Mouse (Mus musculus) spleen, embryonic (tissue): Measurements from ENCODE around the gene Lyrm9.

Source experiments
- CTCF ChIA-PET: fragments of 350-600 bp; sonication (Branson Sonifier 250); formaldehyde crosslinking; loops from one replicate; lab custom pipeline; 2022; lab: Charles Lee

The Lyrm9 gene

DNA sequence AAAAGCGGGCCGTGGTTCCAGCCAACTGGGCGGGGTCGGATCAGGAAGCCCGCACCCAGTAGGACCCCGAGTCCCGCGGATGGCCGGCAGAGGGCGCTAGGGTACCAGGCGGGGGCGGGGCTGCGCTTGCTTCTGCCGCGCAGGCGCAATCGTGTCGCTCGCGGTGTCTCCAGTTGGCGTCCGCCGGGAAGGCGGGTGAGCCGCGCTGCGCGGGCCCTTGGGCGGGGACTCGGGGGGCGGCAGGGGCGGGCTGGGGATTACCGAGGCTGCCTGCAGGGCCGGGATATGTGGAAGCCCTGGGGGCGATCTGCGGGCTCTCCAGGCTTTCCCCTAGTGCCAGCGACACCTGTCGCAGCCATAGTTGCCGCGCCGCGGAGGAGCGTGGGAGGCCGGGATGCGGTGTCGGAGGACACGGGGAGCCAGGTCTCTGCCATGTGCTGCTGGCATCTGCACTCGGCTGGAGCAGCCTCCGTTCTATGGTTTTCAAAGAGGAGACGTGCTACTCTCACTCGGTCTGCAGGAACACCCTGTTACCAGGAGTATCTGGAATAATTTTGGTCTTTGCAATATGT is at the start of gene Lyrm9:
Lyrm9 (plus strand) TSS at position 143 of the 572 bp plus-strand sequence.
- CTCF ChIA-PET: interaction anchor here (0.7 kb wide), 1 partner anchor 75 kb away, joined by 4 read pairs; no protein-coding TSS in a partner anchor

DNA sequence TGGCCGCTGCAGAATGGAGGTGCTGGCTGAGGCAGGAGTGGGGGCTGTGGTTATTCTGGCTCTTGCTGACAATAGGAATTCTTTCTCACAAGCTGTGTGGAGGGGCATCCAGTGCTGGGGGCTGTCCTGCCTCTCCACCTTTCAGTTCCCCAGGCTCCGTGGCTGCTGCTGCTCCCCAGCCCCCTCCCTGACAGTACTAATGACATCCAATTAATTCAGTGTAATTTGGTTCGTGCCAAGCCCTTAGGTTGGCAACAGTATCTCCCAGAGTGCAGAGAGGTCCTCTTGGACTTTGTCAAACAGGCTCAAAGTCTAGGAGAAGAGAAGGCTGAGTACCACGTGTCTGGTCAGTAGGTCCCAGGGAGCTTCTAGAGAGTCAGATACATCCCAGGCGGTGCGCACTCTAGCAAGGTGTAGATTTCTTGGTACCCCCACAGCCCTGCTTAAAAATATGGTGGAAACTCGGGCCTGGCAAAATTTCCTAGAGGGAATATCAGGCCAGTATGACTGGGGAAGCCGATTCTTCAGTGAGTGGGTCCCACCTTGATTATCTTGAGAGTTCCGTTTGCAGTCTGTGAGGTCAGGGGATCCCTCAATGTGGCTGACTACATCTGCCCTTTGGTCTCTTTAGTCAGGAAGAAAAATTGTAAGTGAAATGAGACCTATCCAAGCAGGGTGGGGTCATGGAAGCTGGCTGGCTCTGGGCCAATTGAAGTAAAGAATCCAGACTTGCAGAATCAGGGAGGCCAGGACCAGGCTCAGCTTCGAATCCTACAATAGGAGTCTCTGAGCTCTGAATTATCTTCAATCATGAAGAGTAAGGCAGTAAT is 48.3 kb upstream of the Lyrm9 start:
- CTCF ChIA-PET: no interaction called here

DNA sequence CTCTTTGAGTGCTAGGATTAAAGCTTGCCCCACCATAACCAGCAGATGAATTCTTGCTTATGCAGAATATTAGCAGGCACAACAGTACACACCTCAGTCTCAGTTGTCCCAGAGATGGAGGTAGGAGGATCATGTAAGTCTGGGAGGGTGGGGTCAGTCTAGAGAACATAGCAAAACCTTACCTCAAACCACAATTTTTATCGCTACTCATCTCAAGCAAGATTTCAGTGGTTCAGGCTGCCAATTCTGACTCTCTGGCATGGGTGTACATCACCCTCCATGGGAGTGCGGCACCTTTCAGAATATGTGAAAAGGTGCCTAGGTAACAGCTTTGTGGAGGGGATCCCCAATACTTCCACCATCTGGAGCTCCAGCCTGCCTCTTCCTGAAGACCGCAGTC is 46.4 kb upstream of the Lyrm9 start:
- CTCF ChIA-PET: no interaction called here

DNA sequence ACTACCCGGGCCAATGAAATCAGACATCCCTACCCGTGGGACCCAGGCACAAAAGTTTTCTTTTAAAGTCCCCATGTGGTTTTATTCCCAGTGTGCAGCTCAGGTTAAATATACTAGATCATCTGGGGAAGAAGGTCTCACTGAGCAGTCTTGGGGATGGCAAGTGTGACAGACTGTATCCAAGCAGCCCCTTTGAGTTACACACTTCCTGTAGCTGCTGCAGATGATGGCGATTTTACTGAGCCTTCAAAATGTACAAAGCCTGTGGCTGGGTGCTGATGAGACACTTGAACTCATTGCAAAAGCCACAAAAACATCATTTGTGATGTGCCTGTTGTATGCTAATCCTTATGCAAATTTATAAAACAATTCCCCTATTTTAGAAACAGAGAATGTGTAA is 45.8 kb upstream of the Lyrm9 start:
- CTCF ChIA-PET: interaction anchor here (0.7 kb wide), 1 partner anchor 159 kb away, joined by 3 read pairs; no protein-coding TSS in a partner anchor

DNA sequence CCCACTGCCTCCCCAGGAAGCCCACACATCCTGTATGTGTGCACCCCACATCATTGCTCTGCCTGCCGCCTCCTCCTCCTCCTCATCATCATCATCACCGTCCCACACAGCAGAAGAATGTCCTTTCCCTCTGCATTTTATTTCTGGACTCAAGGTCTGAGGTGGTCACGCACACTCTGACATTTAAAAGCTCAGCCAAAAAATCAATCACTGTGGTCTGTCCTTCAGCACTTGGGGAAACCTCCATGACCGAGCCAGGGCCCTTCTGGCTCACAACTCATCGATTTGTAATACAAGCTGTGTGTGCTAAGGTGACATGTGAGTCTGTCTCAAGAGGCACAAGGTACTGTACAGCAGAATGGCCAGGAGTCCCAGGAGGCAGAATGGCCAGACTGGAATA is 44.1 kb upstream of the Lyrm9 start:
- CTCF ChIA-PET: no interaction called here

DNA sequence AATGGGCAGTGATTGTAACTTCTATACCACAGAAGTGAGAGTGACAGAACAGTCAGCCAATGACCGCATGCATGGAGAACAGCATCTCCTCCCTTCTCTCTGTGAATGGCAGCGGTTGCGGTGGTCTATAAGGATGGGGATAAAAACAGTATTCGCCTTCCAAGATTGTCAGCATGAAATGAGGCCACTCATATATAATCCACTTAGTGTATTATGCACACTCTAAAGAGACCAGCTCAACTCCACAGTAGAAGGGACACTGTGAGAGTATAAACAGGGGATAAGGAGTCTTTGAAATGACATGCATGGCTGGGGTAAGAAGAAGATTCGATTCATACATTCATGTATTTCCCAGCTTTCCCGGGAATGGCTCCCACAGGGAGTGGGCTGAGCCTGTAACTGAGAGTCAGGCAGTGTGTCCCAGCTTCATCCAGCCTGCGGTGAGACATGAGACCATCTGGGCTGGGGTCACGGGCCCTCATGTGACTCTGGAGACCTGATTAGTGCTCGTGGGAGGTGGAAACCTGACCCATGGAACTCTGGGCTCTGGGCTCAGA is 43.5 kb upstream of the Lyrm9 start:
- CTCF ChIA-PET: no interaction called here

DNA sequence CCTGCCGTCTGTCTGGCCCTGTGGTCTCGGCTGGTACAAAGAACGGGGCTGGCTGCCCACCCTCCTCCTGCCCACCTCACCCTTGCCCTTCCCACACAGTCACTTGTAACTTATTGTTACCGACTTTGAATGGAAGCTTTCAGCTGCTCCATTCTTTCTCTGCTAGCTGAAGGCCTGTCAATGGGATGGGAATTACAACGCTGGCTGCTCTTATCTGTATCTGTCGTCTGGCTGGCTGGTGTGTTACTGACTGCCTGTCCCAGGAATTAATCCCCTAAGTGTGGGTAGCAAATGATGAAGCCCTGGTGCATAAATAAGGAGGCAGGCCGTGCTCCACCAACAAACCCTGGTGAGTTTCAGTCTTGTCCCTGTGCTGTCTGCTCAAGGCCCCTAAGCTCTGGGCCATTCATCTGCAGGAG is 40.4 kb upstream of the Lyrm9 start:
- CTCF ChIA-PET: no interaction called here

DNA sequence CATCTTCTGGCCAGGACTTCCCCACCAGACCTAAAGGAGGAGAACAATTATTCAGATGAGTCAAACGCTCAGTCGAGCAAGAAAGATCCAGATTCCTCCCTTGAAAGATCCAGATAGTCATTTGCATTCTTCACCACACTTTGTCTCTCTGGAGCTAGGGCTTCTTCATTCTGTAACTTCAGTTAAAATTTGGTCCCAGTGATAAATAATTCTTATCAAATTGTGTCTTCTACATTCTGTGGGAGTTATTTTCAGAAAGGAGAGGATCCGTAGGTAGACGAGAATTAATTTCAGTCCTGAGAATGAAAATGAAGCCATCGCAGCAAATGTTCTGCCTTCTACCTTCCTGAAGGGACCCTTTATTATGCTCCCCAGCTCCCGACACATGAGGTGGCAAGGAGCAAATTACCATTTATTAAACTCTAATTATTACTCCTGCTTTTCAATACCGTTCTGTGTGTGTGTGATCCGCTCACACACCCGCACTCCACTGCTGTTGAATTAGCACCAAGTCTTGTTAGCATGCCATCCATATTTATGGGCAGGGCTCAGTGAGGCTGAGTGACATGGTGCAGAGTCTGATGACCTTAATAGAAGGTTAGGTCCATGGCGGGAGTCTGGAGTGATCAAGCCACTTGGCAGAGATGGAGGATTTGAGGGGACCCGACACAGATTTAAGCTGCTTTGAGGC is 36.9 kb upstream of the Lyrm9 start:
- CTCF ChIA-PET: no interaction called here

DNA sequence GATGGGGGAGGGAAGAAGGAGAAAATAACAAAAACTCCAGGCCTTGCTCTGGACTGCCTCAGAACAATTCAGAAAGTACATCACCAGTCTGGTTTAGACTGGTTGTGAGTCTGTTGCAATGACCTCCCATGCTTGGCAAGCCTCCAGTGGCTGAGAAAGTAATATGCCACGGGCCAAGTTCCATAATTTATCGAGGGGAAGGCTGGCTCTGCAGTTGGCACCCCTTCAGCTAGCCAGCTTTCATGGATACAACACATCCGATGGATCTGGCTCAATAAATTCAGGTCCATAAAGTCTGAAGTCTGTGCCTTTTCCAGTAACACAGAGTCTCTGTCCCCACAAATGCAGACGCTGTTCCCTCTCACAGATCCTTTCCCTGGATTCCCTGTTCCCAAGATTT is 34.8 kb upstream of the Lyrm9 start:
- CTCF ChIA-PET: no interaction called here

DNA sequence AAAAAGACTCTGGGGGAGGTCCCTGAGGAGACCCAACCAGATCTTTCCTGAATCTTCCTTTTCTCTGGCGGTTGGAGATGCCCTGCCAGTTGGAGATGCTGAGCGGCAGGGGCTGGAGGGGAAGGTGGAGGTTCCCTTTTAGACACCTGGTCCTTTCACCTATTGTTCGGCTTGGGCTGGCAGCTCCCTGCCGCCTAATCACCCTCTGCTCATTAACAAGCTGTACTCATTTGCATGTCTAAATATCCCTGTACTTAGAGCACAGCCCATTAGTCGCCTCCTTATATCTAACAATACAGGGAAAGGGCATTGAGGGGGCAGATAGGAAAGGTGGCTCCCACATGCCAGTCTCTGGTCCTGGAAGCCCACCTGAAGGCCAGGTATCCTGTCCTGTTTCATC is 34.3 kb upstream of the Lyrm9 start:
- CTCF ChIA-PET: no interaction called here

DNA sequence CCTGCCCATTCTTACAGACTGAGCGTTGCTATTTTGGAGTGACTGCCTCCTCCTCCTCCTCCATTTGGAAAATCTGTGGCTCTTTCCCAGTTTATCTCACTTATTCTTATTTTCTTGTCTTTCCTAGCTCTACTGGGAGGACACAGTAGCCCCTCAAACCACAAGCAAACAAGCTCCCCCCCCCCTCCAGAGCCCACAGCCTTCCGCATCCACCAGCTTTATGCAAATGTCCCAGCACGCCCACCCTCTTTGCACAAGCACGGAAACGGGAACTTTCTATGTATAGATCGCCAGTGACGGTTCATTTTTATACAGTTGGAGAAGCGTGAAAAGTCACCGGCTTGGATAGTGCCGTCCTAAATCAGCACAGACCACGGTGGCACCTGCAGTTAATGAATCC is 33.9 kb upstream of the Lyrm9 start:
- CTCF ChIA-PET: interaction anchor here (0.8 kb wide), 1 partner anchor 41 kb away, joined by 3 read pairs; no protein-coding TSS in a partner anchor

DNA sequence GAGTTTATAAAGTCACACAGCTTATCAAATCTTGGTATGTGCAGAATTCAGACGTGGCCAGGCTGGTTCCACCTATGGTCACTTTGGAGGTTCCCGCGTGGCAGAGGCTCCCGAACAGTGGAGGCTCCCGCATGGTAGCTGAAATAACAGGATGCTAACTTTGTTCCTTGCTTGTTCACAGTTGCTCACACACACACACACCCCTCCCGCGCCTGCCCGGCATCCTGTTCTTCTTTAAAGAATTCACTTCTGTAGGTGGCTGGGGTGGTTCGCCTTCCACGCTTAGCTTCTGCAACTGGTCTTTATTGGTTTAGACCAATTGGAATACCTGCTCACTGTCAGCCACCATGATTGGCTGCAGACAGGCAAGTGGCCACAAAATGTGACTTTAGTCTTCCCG is 33.3 kb upstream of the Lyrm9 start:
- CTCF ChIA-PET: interaction anchor here (0.5 to 0.8 kb wide), 2 partner anchors 42 to 235 kb away, joined by 3 to 5 read pairs; no protein-coding TSS in a partner anchor

DNA sequence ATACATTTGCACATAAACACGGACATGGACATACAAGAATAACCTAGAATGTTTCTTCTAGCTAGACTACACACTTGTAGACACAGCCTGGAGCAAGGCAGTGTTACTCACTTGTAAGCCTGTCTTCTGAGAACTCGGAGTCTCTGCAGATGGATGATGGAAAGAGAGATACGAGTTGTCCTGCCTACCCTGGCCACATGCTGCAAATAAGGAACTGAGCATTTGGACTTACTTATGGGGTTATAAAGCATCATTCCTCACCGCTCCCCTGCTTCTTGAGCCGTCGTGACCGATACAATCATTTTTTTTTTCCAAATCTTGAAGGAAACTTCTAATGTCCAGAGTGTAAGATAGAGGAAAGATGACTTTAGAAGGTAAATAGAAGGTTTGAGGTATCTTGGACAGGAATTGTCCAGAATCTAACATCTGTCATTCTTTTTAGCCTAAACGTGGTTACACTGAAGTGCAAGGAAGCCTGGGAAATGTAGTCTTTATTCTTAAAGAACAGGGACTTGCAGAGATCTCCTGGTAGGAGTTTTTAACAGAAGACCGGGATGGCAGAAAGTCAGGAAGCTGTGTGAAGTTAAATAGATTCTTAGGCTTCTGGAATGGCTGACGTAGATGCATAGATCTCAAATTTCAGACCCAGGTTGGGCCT is 30.2 kb upstream of the Lyrm9 start:
- CTCF ChIA-PET: no interaction called here

DNA sequence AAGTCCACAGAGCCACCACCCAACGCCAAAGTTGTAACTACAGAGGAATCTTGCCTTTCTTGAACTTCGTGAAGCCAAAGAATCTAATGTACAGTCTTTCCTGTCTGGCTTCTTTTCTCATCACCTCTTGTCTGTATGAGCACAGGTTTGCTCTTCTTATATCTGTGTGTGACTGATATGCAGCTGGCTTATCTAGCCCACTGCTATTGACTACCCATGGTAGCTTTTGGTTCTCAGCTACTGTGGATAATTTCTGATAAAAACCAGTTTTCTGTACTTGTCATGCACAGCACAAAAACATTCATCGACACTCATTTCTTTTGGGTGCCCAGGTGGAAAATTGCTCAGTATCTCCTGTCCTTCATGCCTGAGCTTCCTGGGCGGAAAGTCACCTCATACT is 25.3 kb upstream of the Lyrm9 start:
- CTCF ChIA-PET: no interaction called here

DNA sequence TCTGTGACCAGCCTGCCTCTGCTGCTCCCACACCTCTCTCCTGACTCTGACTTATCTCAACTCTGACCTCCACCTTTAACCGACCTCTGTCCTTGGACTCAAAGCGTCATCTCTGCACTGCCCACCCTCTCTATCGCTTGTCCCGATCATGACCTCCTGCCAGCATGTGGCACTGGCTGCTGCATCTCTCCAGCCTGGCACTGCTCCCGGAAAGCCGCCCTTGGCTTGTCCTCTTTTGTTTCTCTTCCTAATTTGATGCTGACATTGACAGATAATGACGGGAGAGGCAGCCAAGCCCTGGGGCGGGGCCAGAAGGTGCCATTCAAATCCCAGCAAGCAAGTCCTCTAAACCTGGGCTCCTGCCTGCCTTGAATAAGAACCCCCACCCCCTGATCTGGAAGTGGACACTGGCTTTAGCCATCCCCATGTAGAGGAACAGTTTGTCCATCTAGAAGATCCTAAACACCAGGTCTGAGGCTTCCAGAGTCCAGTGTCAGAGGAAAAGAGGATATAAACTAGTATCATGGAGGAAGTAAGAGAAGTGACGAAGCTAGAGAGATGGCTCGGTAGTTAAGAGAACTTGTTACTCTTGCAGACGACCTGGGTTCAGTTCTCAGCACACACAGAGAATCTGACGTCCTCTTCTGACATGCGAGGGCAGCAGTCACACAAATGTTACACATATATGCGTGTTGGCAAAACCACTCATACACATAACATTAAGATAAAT is 22.6 kb upstream of the Lyrm9 start:
- CTCF ChIA-PET: no interaction called here

DNA sequence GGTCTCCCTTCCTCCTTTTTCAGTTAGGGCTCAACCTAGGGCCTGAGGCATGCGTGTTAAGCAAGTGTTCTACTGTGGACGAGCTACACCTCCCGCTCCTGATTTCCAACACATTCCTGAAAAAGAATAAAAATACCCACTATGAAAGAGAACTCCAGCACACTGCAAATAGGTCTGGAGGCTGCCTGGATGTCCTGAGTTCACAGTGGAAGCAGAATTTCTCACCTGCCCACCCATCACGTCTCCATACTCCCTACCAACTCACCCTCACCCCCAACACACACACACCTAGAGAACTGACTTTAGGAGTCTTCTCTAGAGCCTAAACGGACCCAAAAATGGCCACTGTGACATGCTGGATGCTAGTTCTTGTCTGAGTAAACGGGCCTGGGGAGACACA is 21.8 kb upstream of the Lyrm9 start:
- CTCF ChIA-PET: no interaction called here

DNA sequence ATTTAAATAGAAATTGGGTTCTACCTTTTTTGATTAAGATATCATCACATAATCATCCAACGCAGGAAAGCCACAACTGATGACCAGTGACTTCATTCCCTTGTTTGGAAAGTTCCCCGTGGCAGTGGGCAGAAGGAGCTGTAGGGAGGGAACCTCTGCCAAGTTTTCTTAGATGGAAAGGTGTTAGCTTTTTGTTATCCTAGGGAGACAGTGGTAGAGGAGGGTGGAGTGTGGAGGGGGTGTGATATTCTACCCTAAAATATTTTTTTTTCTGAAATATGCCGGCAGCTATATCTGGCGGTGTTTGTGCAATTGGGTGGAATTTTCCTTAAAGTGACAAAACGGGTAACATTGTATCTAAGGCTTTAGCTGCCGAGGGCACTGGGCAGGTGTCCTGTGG is 21.2 kb upstream of the Lyrm9 start:
- CTCF ChIA-PET: no interaction called here

DNA sequence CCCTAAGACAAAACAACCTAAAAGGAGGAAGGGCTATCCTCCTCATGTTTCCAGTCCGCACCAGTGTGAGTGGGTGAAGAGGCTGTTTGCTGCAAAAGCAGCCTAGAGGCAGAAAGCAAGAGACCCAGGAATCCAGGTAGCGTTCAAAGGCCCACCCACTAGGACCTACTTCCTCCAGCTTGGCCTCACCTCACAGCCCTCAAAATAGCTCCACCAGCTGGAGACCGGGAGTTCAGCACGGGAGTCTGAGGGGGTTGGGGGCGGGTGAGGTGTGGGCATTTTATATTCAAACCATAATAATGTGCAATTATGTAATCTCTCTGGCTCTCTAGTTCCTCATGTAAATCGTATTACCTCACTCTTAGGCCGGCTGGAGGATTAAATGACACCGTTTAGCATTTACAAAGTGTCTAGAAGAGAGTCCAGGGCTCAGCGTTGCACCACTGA is 20.7 kb upstream of the Lyrm9 start:
- CTCF ChIA-PET: no interaction called here

DNA sequence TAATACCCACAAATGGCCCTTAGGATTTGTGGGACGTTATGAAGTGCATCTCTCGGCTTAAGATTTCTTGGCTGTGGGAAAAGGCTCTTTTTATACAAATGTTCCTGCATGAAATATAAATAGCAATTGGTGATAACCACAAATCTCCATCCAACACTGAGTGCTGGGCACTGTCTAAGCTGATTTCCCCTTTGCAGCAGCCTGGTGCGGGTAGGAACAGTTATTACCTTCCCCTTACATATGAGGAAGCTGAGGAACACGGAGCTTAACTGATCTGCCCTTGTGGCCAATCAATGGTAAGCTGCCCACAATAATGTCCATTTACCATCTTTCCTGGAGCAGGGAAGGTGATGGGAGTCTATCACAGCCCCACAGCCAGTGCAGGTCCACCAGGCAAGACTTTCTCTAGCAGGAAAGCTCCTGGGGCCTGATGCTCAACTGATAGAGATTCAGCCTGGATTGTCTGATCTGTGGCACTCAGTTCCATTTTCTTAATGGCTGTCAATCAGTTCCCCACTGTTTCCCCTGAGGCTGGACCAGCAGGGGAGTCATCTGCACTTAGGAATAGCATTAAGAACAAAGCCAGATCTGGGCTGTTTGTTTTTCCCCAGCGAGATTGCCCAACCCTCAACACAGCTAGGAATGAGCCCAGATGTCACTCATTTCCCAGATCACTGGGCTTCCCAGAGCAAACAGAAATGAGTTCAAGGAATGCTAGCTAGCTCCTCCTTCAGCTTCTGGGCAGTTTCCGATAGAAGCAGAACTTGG is 18.9 kb upstream of the Lyrm9 start:
- CTCF ChIA-PET: no interaction called here

DNA sequence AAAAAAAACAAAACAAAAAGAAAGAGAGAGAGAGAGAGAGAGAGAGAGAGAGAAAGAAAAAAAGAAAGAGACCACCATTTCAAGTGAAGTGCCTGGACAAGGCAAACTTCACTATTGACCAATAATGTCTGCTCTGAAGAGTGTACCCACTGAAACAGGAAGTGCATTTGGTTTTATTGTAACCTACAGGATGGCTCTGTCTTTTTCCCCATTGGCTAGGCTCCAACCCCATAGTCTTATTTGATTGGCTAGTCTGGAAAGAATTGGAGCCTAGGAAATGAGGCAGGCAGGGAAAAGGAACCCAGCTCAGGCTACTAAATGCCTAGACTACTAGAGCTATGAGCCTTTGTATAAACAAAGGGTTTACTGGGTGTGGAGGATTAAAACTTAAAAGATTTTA is 17.0 kb upstream of the Lyrm9 start:
- CTCF ChIA-PET: no interaction called here
